Mouse (Mus musculus): ENCODE data around the gene Mrps23. TPM values are rescaled to one million over a fixed set of nuclear protein-coding genes. Genes with fewer than 3 reads are reported as not detected.
A peak's percentile ranks its signal among the peaks of the same experiment; 100 is the strongest.

Gene Mrps23
- polyA plus RNA-seq, 1 experiment from 2014 or later, result 95.0 TPM

GRCm38 (mm10) chr11:88180467-88180958 is 23.7 kb upstream of the Mrps23 start:
- H3K4me3 ChIP-seq (ENCODE audit: control insufficient read depth in 1 of 2, insufficient read depth in 1 of 2, low read depth in 1 of 2, low read length in 2 of 2), result no peak overlapping the region
- H3K4me1 ChIP-seq (ENCODE audit: control insufficient read depth in 2 of 2, insufficient read depth in 2 of 2, low read length in 2 of 2), result peaks cover 24 to 30% of the 10 kb centered on the region in 2 experiments
- H3K27me3 ChIP-seq (ENCODE audit: control insufficient read depth, insufficient read depth, low read length), result no peaks in the 10 kb centered on the region
- peak overlapping the region; percentile 96 for H3K27ac ChIP-seq (replicated peaks in 1 of 2; ENCODE audit: control insufficient read depth in 1 of 2, insufficient read depth in 1 of 2, low read depth in 2 of 2, low read length in 2 of 2)
- peaks cover 30% of the 10 kb centered on the region for H3K36me3 ChIP-seq (ENCODE audit: control insufficient read depth, insufficient read depth, low read length)
- H3K4me2 ChIP-seq (ENCODE audit: low read length), result peak overlapping the region; percentile 19
- ATAC-seq (ENCODE audit: insufficient number of reproducible peaks, insufficient read depth, low FRiP score, low read depth), result no peak
- no peaks in the 10 kb centered on the region for H3K9me3 ChIP-seq (ENCODE audit: control insufficient read depth, low read length)
- peak overlapping the region; percentile 64 for H3K9ac ChIP-seq (ENCODE audit: low read length)
- 16% methylated on average over 6 of the region's 6 CpGs for WGBS

- H3K36me3 ChIP-seq (ENCODE audit: control insufficient read depth, insufficient read depth, low read length), result peaks cover 30% of the 10 kb centered on the region
- peak overlapping the region; percentile 19 for H3K4me2 ChIP-seq (ENCODE audit: low read length)
- peak overlapping the region; percentile 96 for H3K27ac ChIP-seq (replicated peaks in 1 of 2; ENCODE audit: control insufficient read depth in 1 of 2, insufficient read depth in 1 of 2, low read depth in 2 of 2, low read length in 2 of 2)
- no peak overlapping the region for H3K4me3 ChIP-seq (ENCODE audit: control insufficient read depth in 1 of 2, insufficient read depth in 1 of 2, low read depth in 1 of 2, low read length in 2 of 2)
- no peaks in the 10 kb centered on the region for H3K9me3 ChIP-seq (ENCODE audit: control insufficient read depth, low read length)
- peak overlapping the region; percentile 64 for H3K9ac ChIP-seq (ENCODE audit: low read length)
- H3K4me1 ChIP-seq (ENCODE audit: control insufficient read depth in 2 of 2, insufficient read depth in 2 of 2, low read length in 2 of 2), result peaks cover 24 to 30% of the 10 kb centered on the region in 2 experiments
- under 1% methylated on average over 16 of the region's 16 CpGs for WGBS
- H3K27me3 ChIP-seq (ENCODE audit: control insufficient read depth, insufficient read depth, low read length), result no peaks in the 10 kb centered on the region
- peak; percentile 88 for ATAC-seq (ENCODE audit: insufficient number of reproducible peaks, insufficient read depth, low FRiP score, low read depth)
Observed at GRCm38 (mm10) chr11:88180959-88181619, 23.1 kb upstream of the Mrps23 start.

DNA sequence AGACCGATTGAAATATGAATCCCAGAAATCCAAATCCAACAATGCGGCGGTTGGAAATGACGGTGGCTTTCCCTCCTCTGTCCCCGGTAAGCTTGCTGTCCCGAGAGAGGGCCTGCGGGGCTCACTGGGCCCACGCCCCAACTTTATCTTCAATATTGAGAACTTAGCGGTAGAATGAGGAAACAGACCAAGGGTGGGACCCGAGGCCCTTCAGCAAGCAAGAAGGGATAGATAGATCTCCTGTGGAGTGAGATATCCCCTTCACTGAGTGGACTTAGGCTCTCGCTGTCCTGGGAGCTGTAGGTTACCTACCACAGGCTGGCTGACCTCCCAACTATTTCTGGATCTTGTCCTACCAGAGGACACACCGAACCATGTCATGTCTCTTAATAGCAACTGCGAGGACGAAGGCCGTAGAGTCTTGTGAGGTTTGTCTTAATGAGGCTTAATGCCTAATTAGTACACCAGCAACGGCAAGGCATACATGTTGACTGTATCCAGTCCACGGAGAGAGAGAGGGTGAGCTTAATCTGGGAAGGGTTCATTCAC is 19.5 kb upstream of the Mrps23 start:
- no peak overlapping the region for H3K4me3 ChIP-seq (ENCODE audit: control insufficient read depth in 1 of 2, insufficient read depth in 1 of 2, low read depth in 1 of 2, low read length in 2 of 2)
- H3K9ac ChIP-seq (ENCODE audit: low read length), result no peak overlapping the region
- ATAC-seq (ENCODE audit: insufficient number of reproducible peaks, insufficient read depth, low FRiP score, low read depth), result no peak
- H3K27ac ChIP-seq (replicated peaks in 1 of 2; ENCODE audit: control insufficient read depth in 1 of 2, insufficient read depth in 1 of 2, low read depth in 2 of 2, low read length in 2 of 2), result no peak overlapping the region
- H3K27me3 ChIP-seq (ENCODE audit: control insufficient read depth, insufficient read depth, low read length), result no peaks in the 10 kb centered on the region
- no peaks in the 10 kb centered on the region for H3K9me3 ChIP-seq (ENCODE audit: control insufficient read depth, low read length)
- no peak overlapping the region for H3K4me2 ChIP-seq (ENCODE audit: low read length)
- peaks cover 30 to 35% of the 10 kb centered on the region in 2 experiments for H3K4me1 ChIP-seq (ENCODE audit: control insufficient read depth in 2 of 2, insufficient read depth in 2 of 2, low read length in 2 of 2)
- 76% methylated on average over 17 of the region's 17 CpGs for WGBS
- H3K36me3 ChIP-seq (ENCODE audit: control insufficient read depth, insufficient read depth, low read length), result peaks cover 22% of the 10 kb centered on the region

DNA sequence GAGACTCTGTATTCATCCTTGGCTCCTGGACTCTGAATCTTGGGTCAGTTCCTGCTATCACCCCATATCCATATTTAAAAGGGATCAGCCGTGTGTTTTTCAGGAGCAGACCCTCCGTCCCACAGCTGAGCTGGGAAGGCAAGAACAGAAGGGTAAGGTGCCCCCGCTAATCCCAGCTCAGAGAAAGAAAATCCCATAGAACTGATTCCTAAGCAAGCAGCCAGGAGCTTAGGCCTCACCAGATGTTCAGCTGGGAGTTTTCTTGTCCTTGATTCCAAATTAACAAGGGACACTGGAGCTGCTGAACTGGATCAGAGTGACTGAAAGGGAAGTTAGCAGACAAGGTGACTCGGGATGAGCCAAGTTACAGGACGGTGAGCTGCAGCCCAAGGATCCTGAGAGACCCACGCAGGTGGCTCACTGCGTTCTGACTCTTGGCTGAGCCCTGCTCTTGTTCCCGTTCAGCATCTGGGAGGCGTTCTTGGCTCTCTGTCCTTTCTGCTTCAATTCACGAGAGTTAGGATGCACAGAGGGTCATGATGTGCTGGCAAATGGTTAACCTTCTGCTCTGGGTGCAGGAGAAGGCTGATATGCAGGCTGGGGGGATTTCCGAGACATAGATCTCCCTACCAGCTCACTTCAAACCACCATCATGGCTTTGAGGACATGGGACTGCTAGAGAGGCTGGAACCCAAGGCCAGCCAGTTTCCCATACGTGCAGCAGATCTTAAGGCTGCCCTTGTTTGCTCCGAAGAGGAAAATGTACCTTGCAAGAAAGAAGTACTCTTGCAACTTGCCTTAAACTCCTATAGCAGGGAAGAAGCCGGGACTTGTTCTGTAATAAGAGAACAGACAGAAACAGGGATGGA is 17.9 kb upstream of the Mrps23 start:
- 89% methylated on average over 14 of the region's 14 CpGs for WGBS
- Histone ChIP-seq H3K27ac (replicated peaks in 1 of 2; ENCODE audit: control insufficient read depth in 1 of 2, insufficient read depth in 1 of 2, low read depth in 2 of 2, low read length in 2 of 2) (no peak overlapping the region), H3K36me3 (ENCODE audit: control insufficient read depth, insufficient read depth, low read length) (peaks cover 22% of the 10 kb centered on the region), H3K9ac (ENCODE audit: low read length) (no peak overlapping the region), H3K27me3 (ENCODE audit: control insufficient read depth, insufficient read depth, low read length) (peaks cover 3% of the 10 kb centered on the region; the same call in 1 of the 2 replicates), H3K4me1 (ENCODE audit: control insufficient read depth in 2 of 2, insufficient read depth in 2 of 2, low read length in 2 of 2) (peaks cover 17 to 20% of the 10 kb centered on the region in 2 experiments), H3K9me3 (ENCODE audit: control insufficient read depth, low read length) (no peaks in the 10 kb centered on the region), H3K4me3 (ENCODE audit: control insufficient read depth in 1 of 2, insufficient read depth in 1 of 2, low read depth in 1 of 2, low read length in 2 of 2) (no peak overlapping the region), H3K4me2 (ENCODE audit: low read length) (no peak overlapping the region)
- ATAC-seq (ENCODE audit: insufficient number of reproducible peaks, insufficient read depth, low FRiP score, low read depth), result no peak

DNA sequence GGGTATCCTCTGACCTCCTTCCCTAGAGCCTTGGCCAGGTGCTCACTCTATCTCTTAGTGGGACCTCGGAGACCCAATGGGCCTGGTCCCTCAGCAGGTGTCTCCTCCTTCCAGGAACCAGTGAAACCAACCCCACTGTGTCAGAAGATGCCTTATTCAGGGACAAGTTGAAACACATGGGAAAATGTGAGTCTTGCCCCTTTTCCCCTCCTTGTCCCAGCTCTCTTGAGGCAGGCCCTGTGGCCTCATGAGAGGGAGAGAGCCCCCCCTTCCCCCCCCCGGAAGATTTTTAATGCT is 17.3 kb upstream of the Mrps23 start:
- Histone ChIP-seq H3K4me2 (ENCODE audit: low read length) (peak overlapping the region; percentile 61; the same call in 1 of the 2 replicates), H3K9ac (ENCODE audit: low read length) (peak overlapping the region; percentile 63; the same call in 1 of the 2 replicates), H3K27ac (replicated peaks in 1 of 2; ENCODE audit: control insufficient read depth in 1 of 2, insufficient read depth in 1 of 2, low read depth in 2 of 2, low read length in 2 of 2) (peak overlapping the region in 1 of 2 experiments; percentile 71; a peak in 2 of 4 replicates), H3K27me3 (ENCODE audit: control insufficient read depth, insufficient read depth, low read length) (peaks cover 8% of the 10 kb centered on the region), H3K4me3 (ENCODE audit: control insufficient read depth in 1 of 2, insufficient read depth in 1 of 2, low read depth in 1 of 2, low read length in 2 of 2) (no peak overlapping the region), H3K36me3 (ENCODE audit: control insufficient read depth, insufficient read depth, low read length) (peaks cover 22% of the 10 kb centered on the region), H3K4me1 (ENCODE audit: control insufficient read depth in 2 of 2, insufficient read depth in 2 of 2, low read length in 2 of 2) (peaks cover 12 to 14% of the 10 kb centered on the region in 2 experiments), H3K9me3 (ENCODE audit: control insufficient read depth, low read length) (no peaks in the 10 kb centered on the region)
- ATAC-seq (ENCODE audit: insufficient number of reproducible peaks, insufficient read depth, low FRiP score, low read depth), result no peak
- WGBS, result 51% methylated on average over 2 of the region's 2 CpGs

DNA sequence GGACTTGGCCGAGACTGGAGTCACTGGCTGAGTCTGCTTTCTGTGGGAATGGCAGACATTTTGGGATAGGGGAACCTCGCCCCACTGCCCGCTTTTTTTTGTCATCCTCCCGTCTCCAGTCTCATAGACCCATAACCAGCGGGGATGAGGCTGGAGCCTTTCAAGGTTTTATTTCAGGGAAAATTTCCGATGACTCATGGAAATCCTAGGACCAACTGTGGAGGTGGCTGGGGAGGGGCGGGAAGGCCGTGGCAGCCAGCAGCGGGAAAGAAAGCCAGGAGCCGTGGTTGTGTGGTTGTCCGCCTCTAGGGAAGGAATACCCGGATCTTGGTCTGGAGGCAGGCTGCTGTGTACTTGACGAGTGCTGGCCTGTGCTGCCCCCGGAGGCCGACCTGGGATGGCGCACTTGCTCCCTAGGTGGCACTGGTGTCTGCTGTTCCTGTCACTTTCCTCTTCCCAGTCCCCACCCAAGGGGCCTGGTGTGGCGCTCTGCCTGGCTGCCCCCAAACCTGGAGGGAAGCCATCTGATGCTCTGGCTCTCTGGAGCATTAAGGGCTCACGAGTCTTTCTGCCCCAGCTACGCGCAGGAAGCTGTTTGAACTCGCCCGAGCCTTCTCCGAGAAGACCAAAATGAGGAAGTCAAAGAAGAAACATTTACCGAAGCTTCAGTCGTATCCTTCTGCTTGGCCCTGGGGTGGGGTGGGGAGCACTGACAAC is 16.6 kb upstream of the Mrps23 start:
- Histone ChIP-seq H3K9ac (ENCODE audit: low read length) (peak overlapping the region; percentile 63), H3K4me1 (ENCODE audit: control insufficient read depth in 2 of 2, insufficient read depth in 2 of 2, low read length in 2 of 2) (peaks cover 13 to 14% of the 10 kb centered on the region in 2 experiments), H3K27ac (replicated peaks in 1 of 2; ENCODE audit: control insufficient read depth in 1 of 2, insufficient read depth in 1 of 2, low read depth in 2 of 2, low read length in 2 of 2) (peak overlapping the region; percentile 36 to 71; a peak in 3 of 4 replicates), H3K9me3 (ENCODE audit: control insufficient read depth, low read length) (no peaks in the 10 kb centered on the region), H3K27me3 (ENCODE audit: control insufficient read depth, insufficient read depth, low read length) (peaks cover 15% of the 10 kb centered on the region), H3K4me3 (ENCODE audit: control insufficient read depth in 1 of 2, insufficient read depth in 1 of 2, low read depth in 1 of 2, low read length in 2 of 2) (peak overlapping the region; percentile 4 to 11; a peak in 1 of 4 replicates), H3K4me2 (ENCODE audit: low read length) (peak overlapping the region; percentile 61), H3K36me3 (ENCODE audit: control insufficient read depth, insufficient read depth, low read length) (peaks cover 22% of the 10 kb centered on the region)
- 13% methylated on average over 25 of the region's 25 CpGs for WGBS
- peak; percentile 85 for ATAC-seq (ENCODE audit: insufficient number of reproducible peaks, insufficient read depth, low FRiP score, low read depth)

GRCm38 (mm10) chr11:88188216-88188615 is 16.0 kb upstream of the Mrps23 start:
- Histone ChIP-seq H3K27ac (replicated peaks in 1 of 2; ENCODE audit: control insufficient read depth in 1 of 2, insufficient read depth in 1 of 2, low read depth in 2 of 2, low read length in 2 of 2) (0 out of 4 replicates have a peak overlapping the region, but pooled peaks of 1 of the 2 experiments have one; percentile 3), H3K27me3 (ENCODE audit: control insufficient read depth, insufficient read depth, low read length) (peaks cover 20% of the 10 kb centered on the region), H3K9ac (ENCODE audit: low read length) (peak overlapping the region; percentile 63), H3K36me3 (ENCODE audit: control insufficient read depth, insufficient read depth, low read length) (peaks cover 18% of the 10 kb centered on the region), H3K4me2 (ENCODE audit: low read length) (peak overlapping the region; percentile 61), H3K4me3 (ENCODE audit: control insufficient read depth in 1 of 2, insufficient read depth in 1 of 2, low read depth in 1 of 2, low read length in 2 of 2) (no peak overlapping the region), H3K4me1 (ENCODE audit: control insufficient read depth in 2 of 2, insufficient read depth in 2 of 2, low read length in 2 of 2) (peaks cover 16 to 20% of the 10 kb centered on the region in 2 experiments), H3K9me3 (ENCODE audit: control insufficient read depth, low read length) (no peaks in the 10 kb centered on the region)
- 66% methylated on average over 8 of the region's 8 CpGs for WGBS
- no peak for ATAC-seq (ENCODE audit: insufficient number of reproducible peaks, insufficient read depth, low FRiP score, low read depth)

Measured in heart, embryonic 14.5 days (tissue).